Mouse (Mus musculus) liver, embryonic 16.5 days (tissue): ENCODE measurements at regions not wholly inside any gene's neighbourhood (a gene's known extent, or its start where the extent isn't known, plus 50 kb on each side); places are given as distances from the start of the nearest gene placed in this dataset.
A peak's percentile ranks its signal among the peaks of the same experiment; 100 is the strongest.

ENCODE experiments used
- ATAC-seq: fragments of 200-750 bp; cut with Nextera tagmentation; 2 replicates; pipeline ENCODE4 v1.8.0; 2017; ENCODE audit warnings: low read depth, mild to moderate bottlenecking, moderate number of reproducible peaks, moderate library complexity
- H3K27ac ChIP-seq: fragments of 300-500 bp; sonication (generic); 2 replicates; pipeline ENCODE4 v1.5.1; 2014; ENCODE audit warnings: mild to moderate bottlenecking, low read length
- H3K27me3 ChIP-seq: fragments of 300-500 bp; sonication (generic); 2 replicates; pipeline ENCODE4 v1.6.1; 2014; ENCODE audit warnings: low read depth, low read length, mixed read lengths; ENCODE audit not compliant: control insufficient read depth, insufficient read depth
- H3K36me3 ChIP-seq: fragments of 300-500 bp; sonication (generic); 2 replicates; pipeline ENCODE4 v1.6.1; 2014; ENCODE audit warnings: mild to moderate bottlenecking; ENCODE audit not compliant: control insufficient read depth, insufficient read depth
- H3K4me1 ChIP-seq: fragments of 300-500 bp; sonication (generic); 2 replicates; pipeline ENCODE4 v1.6.1; 2014; ENCODE audit warnings: low read depth, low read length, mixed read lengths; ENCODE audit not compliant: control insufficient read depth
- H3K4me2 ChIP-seq: fragments of 300-500 bp; sonication (generic); 2 replicates; pipeline ENCODE4 v1.6.1; 2014; ENCODE audit warnings: low read depth, low read length, mixed read lengths
- H3K4me3 ChIP-seq: fragments of 300-500 bp; sonication (generic); 2 replicates; pipeline ENCODE4 v1.5.1; 2014; ENCODE audit warnings: low read depth, mild to moderate bottlenecking, low read length
- H3K9ac ChIP-seq: fragments of 300-500 bp; sonication (generic); 2 replicates; pipeline ENCODE4 v1.6.1; 2014; ENCODE audit warnings: low read depth, low read length
- H3K9me3 ChIP-seq: fragments of 300-500 bp; sonication (generic); replicated peaks from 2 replicates; pipeline ENCODE4 v1.6.1; 2016; ENCODE audit warnings: low read length; ENCODE audit not compliant: control insufficient read depth
- WGBS: fragments of 180-500 bp; shearing (Covaris S2); extraction: QIAGEN DNeasy Blood & Tissue Kit; methylation state at CpG from one replicate; pipeline ENCODE4 v1.1.7; 2014; ENCODE audit not compliant: insufficient replicate concordance; 5-methylcytosine and 5-hydroxymethylcytosine counted together

DNA sequence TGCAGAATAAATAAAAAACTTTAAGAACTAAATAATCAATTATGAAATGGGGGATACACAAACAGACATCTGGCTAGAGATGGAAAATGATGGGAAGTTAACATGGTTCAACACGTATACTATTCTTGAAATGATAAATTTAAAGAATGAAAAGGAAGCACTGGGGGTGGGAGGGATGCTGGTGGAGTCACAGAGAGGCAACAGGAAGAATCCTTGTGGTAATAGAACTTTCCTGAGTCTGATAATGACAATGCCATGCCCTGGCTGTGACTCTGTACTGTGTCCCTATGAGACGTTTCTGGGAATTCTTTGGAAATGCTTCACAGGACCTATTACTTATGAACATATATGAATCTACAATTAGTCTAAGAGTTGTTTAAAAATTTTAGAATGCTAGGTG, 64.8 kb upstream of the Sstr4 start:
- Histone ChIP-seq H3K27ac (no peak overlapping the region), H3K4me1 (no peaks in the 10 kb centered on the region), H3K9ac (no peak overlapping the region), H3K36me3 (no peaks in the 10 kb centered on the region), H3K27me3 (no peaks in the 10 kb centered on the region), H3K4me3 (no peak overlapping the region), H3K9me3 (no peaks in the 10 kb centered on the region), H3K4me2 (no peak overlapping the region)
- ATAC-seq: no peak
- WGBS: 38% methylated on average over 2 of the region's 2 CpGs

DNA sequence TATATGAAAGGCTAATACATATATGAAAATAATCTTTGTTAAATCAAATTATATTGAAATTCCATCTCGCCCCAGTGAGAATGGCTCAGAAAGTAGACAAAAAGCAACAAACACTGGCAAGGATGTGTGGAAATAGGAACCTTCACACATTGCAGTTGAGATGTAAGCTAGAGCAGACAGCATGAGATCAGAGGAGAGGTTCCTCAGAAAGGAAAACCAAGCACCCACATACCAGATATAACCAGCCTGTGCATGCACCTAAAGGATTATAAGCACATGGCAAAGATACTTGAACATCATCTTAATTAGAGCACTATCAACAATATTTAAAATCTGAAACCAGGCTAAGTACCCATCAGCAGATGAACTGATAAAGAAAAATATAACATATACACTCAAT, 60.6 kb upstream of the Sstr4 start:
- Histone ChIP-seq H3K9me3 (no peaks in the 10 kb centered on the region), H3K9ac (no peak overlapping the region), H3K27ac (no peak overlapping the region), H3K36me3 (no peaks in the 10 kb centered on the region), H3K4me2 (no peak overlapping the region), H3K4me3 (no peak overlapping the region), H3K4me1 (no peaks in the 10 kb centered on the region), H3K27me3 (no peaks in the 10 kb centered on the region)
- 67% methylated on average over 1 of the region's 1 CpGs for WGBS
- ATAC-seq: no peak

DNA sequence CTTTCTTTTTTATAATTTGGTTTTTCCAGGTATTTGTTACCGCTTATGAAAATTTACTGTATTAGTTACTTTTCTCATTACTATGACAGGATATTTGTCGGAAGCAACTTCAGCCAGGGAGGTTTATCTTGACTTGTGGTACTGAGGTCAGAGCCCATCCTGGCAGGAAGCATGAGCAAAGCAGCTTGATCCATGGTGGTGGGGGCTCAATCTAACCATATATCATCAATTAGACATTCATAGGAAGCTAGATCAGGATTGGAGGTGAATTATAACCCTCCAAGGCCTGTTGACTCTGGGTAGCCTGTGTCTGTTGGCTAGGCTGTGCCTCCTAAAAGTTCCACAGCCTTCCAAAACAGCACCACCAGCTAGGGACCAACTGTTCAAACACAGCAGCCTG, 58.5 kb upstream of the Sstr4 start:
- Histone ChIP-seq H3K4me3 (no peak overlapping the region), H3K36me3 (no peaks in the 10 kb centered on the region), H3K27ac (no peak overlapping the region), H3K4me2 (no peak overlapping the region), H3K27me3 (no peaks in the 10 kb centered on the region), H3K4me1 (no peaks in the 10 kb centered on the region), H3K9ac (no peak overlapping the region), H3K9me3 (no peaks in the 10 kb centered on the region)
- 60% methylated on average over 2 of the region's 2 CpGs for WGBS
- no peak for ATAC-seq

DNA sequence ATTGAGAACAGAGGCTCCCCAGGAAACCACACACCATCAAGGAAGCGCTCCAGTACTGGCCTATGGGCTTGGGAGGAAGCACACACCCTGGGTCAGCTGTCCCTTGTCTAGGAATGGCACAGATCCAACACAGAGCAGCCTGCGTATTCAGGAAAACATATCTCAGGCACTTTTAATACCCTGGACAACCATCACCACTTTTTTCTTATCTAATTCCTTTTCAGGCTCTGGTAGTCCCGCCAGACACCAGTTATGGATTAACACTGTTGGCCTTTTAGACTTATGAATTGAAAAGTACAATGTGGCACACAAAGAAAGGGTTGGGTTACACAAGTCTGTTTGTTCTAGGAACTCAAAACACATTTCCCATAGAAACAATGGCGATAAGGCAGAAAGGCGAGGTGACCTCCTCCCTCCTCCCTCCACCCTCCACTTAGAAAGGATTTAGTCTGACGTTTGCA, 56.8 kb upstream of the Sstr4 start:
- ATAC-seq: peak; percentile 79
- H3K36me3 ChIP-seq: no peaks in the 10 kb centered on the region
- WGBS: 22% methylated on average over 6 of the region's 6 CpGs
- no peak overlapping the region for H3K4me3 ChIP-seq
- no peak overlapping the region for H3K4me2 ChIP-seq
- no peaks in the 10 kb centered on the region for H3K27me3 ChIP-seq
- H3K9me3 ChIP-seq: no peaks in the 10 kb centered on the region
- no peak overlapping the region for H3K27ac ChIP-seq
- H3K9ac ChIP-seq: no peak overlapping the region
- no peaks in the 10 kb centered on the region for H3K4me1 ChIP-seq

DNA sequence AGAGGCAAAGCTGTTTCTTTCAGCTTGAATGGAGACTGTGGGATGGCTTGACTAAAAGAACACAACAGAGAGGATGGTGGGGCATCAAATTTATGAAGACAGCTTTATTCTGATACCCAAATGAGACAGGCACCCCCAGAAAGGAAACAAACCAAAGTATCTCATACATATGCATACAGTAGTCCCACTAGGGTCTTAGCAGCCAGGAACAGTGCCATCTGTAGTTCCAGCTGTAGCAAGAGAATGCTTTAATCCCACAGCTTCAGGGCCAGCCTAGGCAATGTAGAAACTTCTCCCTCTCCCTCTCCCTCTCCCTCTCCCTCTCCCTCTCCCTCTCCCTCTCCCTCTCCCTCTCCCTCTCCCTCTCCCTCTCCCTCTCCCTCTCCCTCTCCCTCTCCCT, 56.2 kb upstream of the Sstr4 start:
- ATAC-seq: no peak
- H3K27me3 ChIP-seq: no peaks in the 10 kb centered on the region
- H3K4me2 ChIP-seq: no peak overlapping the region
- H3K9ac ChIP-seq: no peak overlapping the region
- H3K9me3 ChIP-seq: no peaks in the 10 kb centered on the region
- H3K36me3 ChIP-seq: no peaks in the 10 kb centered on the region
- no peak overlapping the region for H3K27ac ChIP-seq
- no peak overlapping the region for H3K4me3 ChIP-seq
- H3K4me1 ChIP-seq: no peaks in the 10 kb centered on the region

DNA sequence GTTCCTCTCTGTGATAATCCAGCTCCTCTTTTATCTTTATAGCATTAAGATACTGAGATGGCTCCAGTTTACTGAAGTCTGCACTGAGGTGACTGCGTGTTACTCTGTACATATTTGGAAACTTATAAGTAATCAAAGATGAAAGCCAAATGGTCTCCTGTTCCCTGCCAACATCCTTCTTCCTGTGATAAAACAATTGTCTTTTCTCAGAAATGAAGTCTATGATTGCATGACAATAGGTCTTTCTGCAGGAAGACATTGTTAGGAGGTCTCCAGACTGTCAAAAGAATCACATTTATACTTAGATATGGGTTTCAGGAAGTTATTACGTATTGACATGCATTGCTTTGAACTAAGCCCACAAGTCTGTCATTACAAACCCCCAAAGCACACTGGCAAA, 51.0 kb upstream of the Sstr4 start:
- H3K9ac ChIP-seq: no peak overlapping the region
- H3K36me3 ChIP-seq: no peaks in the 10 kb centered on the region
- 53% methylated on average over 2 of the region's 2 CpGs for WGBS
- H3K27ac ChIP-seq: no peak overlapping the region
- H3K4me3 ChIP-seq: no peak overlapping the region
- no peak for ATAC-seq
- no peak overlapping the region for H3K4me2 ChIP-seq
- no peaks in the 10 kb centered on the region for H3K9me3 ChIP-seq
- H3K27me3 ChIP-seq: no peaks in the 10 kb centered on the region
- H3K4me1 ChIP-seq: no peaks in the 10 kb centered on the region
